Mouse (Mus musculus) cortical plate, adult 2 months (tissue): ENCODE results near the gene Fbxo47. TPM values are rescaled to one million over a fixed set of nuclear protein-coding genes. Genes with fewer than 3 reads are reported as not detected.

Experiments used
- H3K27ac ChIP-seq: fragments of 200-500 bp; 2 replicates; pipeline ENCODE4 v1.5.1; 2012; ENCODE audit warnings: low read length, control low read depth, inconsistent platforms; ENCODE audit not compliant: insufficient read depth
- H3K4me1 ChIP-seq: fragments of 200-500 bp; 2 replicates; pipeline ENCODE4 v1.6.1; 2011; ENCODE audit warnings: low read length; ENCODE audit not compliant: control insufficient read depth, insufficient read depth
- H3K4me3 ChIP-seq: fragments of 200-500 bp; 2 replicates; pipeline ENCODE4 v1.5.1; 2011; ENCODE audit warnings: mild to moderate bottlenecking, low read length, control low read depth; ENCODE audit not compliant: insufficient read depth
- CTCF ChIP-seq: fragments of 200-500 bp; IDR thresholded peaks from 2 replicates; pipeline ENCODE4 v1.5.1; 2011; ENCODE audit warnings: mild to moderate bottlenecking, control low read depth, low read length; ENCODE audit not compliant: insufficient read depth; ENCODE audit errors: extremely low read depth
- POLR2A ChIP-seq: fragments of 200-500 bp; IDR thresholded peaks from 2 replicates; pipeline ENCODE4 v1.6.1; 2011; ENCODE audit warnings: mild to moderate bottlenecking, low read length, control low read depth; ENCODE audit not compliant: insufficient read depth; ENCODE audit errors: extremely low read depth
- polyA plus RNA-seq: library from polyadenylated mRNA; depleted of rRNA; stranded (reverse); fragments of >200 nt; gene quantifications from 2 replicates; pipeline ENCODE4 v1.2.3, GENCODE M21; 2012; rRNA removed

The Fbxo47 gene
- polyA plus RNA-seq, 1 experiment: 1.6 TPM

DNA sequence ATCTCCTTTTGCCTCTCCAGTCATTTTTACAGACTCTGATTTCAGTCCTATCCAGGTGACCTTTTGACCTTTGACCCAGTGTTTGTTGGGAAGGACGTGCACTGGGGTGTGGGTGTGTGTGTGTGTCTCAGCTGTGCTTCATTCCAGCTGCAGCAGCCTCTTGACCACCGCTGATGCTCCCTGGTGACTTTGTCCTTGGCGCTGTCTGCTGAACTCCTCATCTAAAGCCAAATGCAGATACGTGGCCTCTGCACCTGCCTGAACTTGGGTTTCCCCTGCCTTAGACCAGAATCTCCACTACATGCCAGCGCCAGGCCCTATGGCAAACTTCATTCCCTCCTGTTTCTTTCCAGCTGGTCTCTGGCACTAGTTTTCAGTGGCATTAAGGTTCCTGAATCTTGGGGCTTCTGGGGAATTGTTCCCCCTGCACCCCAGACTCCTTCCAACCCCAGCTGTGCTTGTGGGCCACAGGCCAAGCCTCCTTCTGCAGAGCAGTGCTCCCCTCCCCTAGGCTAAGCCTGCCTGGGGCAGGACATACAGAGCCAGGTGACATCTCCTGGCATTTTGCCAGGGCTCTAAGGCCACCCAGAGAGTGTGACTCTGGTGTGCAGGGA lies 75.2 kb downstream of the Fbxo47 start:
- H3K4me3 ChIP-seq: no peak overlapping the region
- peaks cover 30% of the 10 kb centered on the region for H3K4me1 ChIP-seq
- no peak overlapping the region for H3K27ac ChIP-seq
- no peak for TF ChIP-seq CTCF
- no peak for TF ChIP-seq POLR2A

DNA sequence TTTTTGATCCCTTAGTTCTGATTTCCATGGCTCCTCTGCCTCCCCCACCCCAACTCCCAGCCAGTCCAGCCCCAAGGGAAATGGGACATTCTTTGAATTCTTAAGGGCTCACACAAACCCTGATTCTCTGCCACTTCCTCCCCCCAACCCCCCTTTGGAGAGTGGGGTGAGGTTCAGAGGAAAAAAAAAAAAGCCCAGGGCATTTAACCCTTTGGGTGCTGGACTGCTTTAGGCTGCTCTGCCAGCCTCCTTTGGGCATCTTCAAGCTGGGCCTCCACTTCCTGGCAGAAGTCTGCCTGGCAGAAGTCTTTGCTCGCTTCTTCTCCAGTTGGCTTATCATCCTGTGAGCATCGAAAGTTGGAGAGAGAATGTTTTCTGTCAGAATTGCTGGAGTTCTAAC lies 75.9 kb downstream of the Fbxo47 start:
- TF ChIP-seq CTCF (no peak), POLR2A (no peak)
- Histone ChIP-seq H3K4me3 (no peak overlapping the region), H3K27ac (no peak overlapping the region; the same call in 1 of the 2 replicates), H3K4me1 (peaks cover 28% of the 10 kb centered on the region)

DNA sequence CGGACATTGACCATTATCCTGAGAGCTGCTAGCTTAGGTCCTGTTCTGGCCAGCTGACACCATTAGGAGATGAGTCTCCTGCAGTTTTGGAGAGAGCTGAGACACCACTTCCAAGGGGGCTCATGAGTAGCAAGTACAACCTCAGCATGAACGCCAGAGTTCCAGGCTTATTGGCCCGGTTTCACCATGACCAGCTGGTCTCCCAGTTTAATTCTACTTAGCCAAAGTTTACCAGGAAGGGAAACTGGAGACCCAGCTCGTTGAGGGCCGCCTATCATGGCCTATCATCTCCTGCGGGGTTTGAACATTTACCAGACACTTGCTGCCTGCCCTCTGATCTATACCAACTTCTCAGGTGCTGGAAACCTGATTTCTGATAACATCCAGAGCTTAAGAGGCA lies 76.3 kb downstream of the Fbxo47 start:
- TF ChIP-seq POLR2A: no peak
- Histone ChIP-seq H3K4me1 (peaks cover 24% of the 10 kb centered on the region), H3K27ac (no peak overlapping the region; the same call in 1 of the 2 replicates), H3K4me3 (no peak overlapping the region)

DNA sequence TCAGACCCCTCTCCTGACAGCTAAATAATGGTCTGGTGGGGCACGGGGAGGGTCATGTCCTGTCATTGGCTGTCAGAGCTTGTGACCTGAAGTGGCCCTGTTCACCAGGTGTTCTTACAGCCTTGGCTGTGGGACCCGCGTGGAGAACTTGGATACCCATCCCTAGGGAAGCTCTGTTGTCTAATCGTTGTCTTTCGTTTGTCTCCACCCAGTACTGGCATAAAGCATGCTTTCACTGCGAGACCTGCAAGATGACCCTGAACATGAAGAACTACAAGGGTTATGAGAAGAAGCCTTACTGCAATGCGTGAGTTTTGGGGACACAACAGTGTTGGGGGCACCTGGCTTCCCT lies 77.4 kb downstream of the Fbxo47 start:
- H3K4me1 ChIP-seq: peaks cover 19% of the 10 kb centered on the region
- H3K4me3 ChIP-seq: no peak overlapping the region
- TF ChIP-seq POLR2A: no peak
- no peak for TF ChIP-seq CTCF
- H3K27ac ChIP-seq: no peak overlapping the region

DNA sequence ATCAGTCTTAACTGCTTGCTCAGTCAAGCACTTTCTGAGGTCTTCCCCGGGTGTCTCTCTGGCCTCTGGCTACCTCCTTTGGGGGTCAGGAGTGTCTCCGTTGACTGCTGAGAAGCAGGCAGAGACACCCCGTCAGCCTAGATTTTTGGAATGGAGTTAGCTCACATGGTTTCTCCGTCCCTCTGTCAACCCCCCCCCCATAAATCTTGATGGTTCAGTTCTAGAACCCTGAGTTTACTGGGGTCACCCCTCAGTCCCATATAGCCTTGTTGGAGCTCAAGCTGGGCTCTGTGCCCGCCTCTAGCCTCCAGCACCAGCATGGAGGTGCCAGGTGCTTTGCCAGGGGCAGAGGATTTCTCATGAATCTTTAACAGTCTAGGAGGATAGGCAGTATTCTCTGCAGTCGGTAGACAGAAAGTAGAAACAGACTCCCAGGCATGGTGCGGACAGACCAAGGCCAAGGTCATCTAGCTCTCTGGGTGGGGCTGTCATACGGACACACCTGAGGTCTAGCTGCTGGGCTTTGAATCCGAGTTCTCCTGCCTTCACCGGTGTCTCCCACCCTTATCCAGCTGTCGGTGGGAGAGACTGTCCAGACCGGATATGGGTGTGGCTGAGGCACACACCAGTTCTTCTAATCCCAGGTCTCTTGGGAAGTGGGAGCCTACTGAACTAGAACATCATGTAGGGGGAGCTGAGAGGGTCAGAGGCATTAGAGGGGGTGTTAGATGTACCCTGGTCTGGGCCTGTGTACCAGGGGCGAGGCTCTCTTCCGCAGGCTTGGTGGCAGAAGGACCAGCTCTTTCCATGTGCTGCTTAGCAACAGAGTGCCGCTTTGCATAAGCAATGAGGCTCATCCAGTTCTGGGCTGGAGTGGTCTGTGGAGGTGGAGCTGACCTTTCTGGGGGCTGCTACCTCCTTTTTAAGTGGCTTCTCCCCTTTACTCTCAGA lies 78.0 kb downstream of the Fbxo47 start:
- H3K4me3 ChIP-seq: no peak overlapping the region

DNA sequence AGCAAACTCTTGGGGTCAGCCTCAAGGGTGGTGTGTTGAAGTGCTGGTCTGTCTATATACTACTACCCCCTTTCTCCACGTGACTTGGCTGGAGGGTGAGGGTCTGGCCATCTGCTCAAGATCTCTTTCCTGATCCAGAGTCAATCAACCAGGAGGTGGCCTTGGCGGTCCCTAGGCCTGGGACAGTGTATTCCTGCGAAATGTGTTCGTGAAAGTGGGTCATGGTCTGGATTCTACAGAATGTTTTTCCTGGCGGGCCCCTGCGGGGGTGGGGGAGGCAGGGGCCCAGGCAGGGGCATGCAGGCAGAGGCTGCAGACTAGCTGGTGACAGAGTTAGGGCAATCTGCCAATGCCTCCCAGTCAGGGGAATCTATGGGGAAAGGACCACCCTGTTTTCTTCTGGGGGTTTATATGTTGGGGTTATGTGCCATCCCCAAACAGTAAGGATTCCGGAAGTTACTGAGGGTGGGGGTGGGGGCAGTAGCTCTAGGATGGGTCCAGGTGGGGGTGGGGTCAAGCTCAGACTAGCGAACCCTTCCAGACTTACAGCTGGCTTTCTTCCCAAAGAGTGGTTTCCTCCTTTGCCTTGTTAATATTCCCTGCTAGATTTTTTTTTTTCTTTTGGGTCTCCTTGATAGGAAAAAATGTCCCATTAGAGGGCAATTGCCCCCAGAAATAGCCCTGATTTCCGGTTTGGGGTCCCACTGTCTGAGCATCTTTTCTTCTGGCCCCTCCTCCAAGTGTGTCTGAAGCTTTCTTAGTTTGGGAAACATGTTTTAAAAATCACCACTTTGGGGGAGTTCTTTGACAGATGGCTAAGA lies 78.9 kb downstream of the Fbxo47 start:
- TF ChIP-seq POLR2A: no peak
- Histone ChIP-seq H3K4me1 (peaks cover 19% of the 10 kb centered on the region), H3K27ac (no peak overlapping the region), H3K4me3 (no peak overlapping the region)

More for the DNA sequence above, 78.0 kb downstream of the Fbxo47 start:
- H3K27ac ChIP-seq: peak overlapping the region; percentile 24; the same call in 1 of the 2 replicates
- H3K4me1 ChIP-seq: peaks cover 19% of the 10 kb centered on the region
- TF ChIP-seq POLR2A (no peak), CTCF (no peak)

DNA sequence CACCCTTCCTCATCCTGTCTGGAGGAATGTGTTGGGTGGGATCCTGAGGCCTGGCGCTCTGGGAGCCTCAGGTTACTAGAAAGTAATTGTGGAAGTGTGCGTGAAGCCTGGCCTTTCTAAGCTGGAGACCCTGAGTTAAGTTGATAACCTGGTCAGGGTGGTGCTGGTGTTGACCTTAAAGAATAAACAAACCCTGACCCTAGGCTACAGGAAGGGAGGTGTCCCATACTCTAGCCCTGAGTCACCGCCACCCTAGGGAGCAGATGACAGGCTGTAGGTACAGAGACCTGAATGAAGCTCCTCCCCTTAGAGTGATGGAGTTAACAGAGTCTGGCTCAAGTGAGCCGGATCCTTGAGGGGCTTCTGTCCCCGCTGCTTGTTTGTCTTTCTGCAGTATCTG lies 80.1 kb downstream of the Fbxo47 start:
- Histone ChIP-seq H3K4me1 (peaks cover 19% of the 10 kb centered on the region), H3K4me3 (no peak overlapping the region), H3K27ac (no peak overlapping the region)
- TF ChIP-seq POLR2A (no peak), CTCF (no peak)

Other genes starting within 250 kb of the Fbxo47 start
- gene Mllt6, start 220.7 kb downstream of the Fbxo47 start, polyA plus RNA-seq: 78.5 and 83.4 TPM in 2 replicates
- 59.9 and 65.5 TPM in 2 replicates for gene Cisd3, start 198.3 kb downstream of the Fbxo47 start, polyA plus RNA-seq
- gene Pcgf2, start 183.7 kb downstream of the Fbxo47 start, polyA plus RNA-seq: 64.1 and 72.2 TPM in 2 replicates
- 249 and 256 TPM in 2 replicates for gene Psmb3, start 180.8 kb downstream of the Fbxo47 start, polyA plus RNA-seq
- gene Pip4k2b, start 139.4 kb downstream of the Fbxo47 start, polyA plus RNA-seq: 64.7 and 67.2 TPM in 2 replicates
- gene Cwc25, start 117.6 kb downstream of the Fbxo47 start, polyA plus RNA-seq: 16.4 TPM in 2 replicates
- gene 1700001P01Rik, start 108.2 kb downstream of the Fbxo47 start, polyA plus RNA-seq: 0.76 and 1.6 TPM in 2 replicates
- gene Rpl23, start 101.7 kb downstream of the Fbxo47 start, polyA plus RNA-seq: 287 and 301 TPM in 2 replicates
- gene Lasp1, start 85.2 kb downstream of the Fbxo47 start, polyA plus RNA-seq: 130 and 132 TPM in 2 replicates
- gene B230217C12Rik, start 43.4 kb downstream of the Fbxo47 start, polyA plus RNA-seq: 122 and 130 TPM in 2 replicates
- 28.6 and 29.2 TPM in 2 replicates for gene Plxdc1, start 102.3 kb upstream of the Fbxo47 start, polyA plus RNA-seq
- gene Arl5c, start 112.0 kb upstream of the Fbxo47 start, polyA plus RNA-seq: 2.2 and 2.6 TPM in 2 replicates
- gene Cacnb1, start 138.9 kb upstream of the Fbxo47 start, polyA plus RNA-seq: 114 and 117 TPM in 2 replicates
- gene Rpl19, start 142.6 kb upstream of the Fbxo47 start, polyA plus RNA-seq: 880 and 901 TPM in 2 replicates
- 49.7 and 51.6 TPM in 2 replicates for gene Stac2, start 169.3 kb upstream of the Fbxo47 start, polyA plus RNA-seq